Mouse (Mus musculus) frontal cortex, adult 2 months (tissue): Measurements from ENCODE around the gene Dcaf6. TPM values are rescaled to one million over a fixed set of nuclear protein-coding genes. Genes with fewer than 3 reads are reported as not detected.

ENCODE experiments used
- polyA plus RNA-seq: library from polyadenylated mRNA; depleted of rRNA; stranded (reverse); fragments of >200 nt; gene quantifications from 2 replicates; pipeline ENCODE4 v1.2.3, GENCODE M21; 2012; rRNA removed

Dcaf6 gene
- polyA plus RNA-seq, 1 experiment: 63.8 TPM

Other genes starting within 250 kb of the Dcaf6 start
- 52.7 and 56.3 TPM in 2 replicates for gene Tiprl, start 223.5 kb downstream of the Dcaf6 start, polyA plus RNA-seq
- 4.5 and 5.0 TPM in 2 replicates for gene Gpr161, start 164.7 kb downstream of the Dcaf6 start, polyA plus RNA-seq
- 128 and 140 TPM in 2 replicates for gene Mpc2, start 162 bp upstream of the Dcaf6 start, polyA plus RNA-seq
- 0.11 and 0.30 TPM in 2 replicates for gene Adcy10, start 24.7 kb upstream of the Dcaf6 start, polyA plus RNA-seq
- 41.2 and 41.7 TPM in 2 replicates for gene Mpzl1, start 174.1 kb upstream of the Dcaf6 start, polyA plus RNA-seq
- 6.2 and 6.8 TPM in 2 replicates for gene Rcsd1, start 249.3 kb upstream of the Dcaf6 start, polyA plus RNA-seq